Mouse (Mus musculus): ENCODE data around the gene Gatad1.
"Not testable (repeated sequence)": the region's sequence is repeated elsewhere in the genome, so short reads cannot be mapped to it uniquely, and the experiment has no call there.

Gatad1 gene

DNA sequence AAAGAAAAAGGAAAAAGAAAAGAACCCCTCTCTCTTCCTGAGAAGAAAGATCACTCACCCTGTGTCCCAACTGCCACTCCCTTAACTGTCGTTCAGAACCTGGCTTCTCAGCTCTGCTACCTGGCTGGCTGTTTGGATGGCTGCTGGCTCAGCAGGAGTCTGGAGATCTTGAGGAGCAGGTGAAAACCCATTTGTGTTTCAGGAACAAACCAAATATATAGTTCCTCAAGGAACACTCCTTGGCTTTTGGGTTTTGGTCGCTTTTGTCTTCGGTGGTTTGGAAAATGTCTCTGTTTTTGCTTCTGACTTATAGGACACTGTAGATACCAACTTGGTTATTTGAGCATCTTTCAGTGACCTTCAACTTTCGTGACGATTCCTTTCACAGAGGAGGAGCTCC lies at the start of gene Gatad1:
Gene Gatad1 (minus strand): TSS at position 101 of the 400 bp plus-strand sequence.
- no peak for DNase-seq (ENCODE audit: low spot score in 2 of 2)

GRCm38 (mm10) chr5:3702180-3702579 lies 45.2 kb upstream of the Gatad1 start:
- DNase-seq (ENCODE audit: low spot score in 2 of 2), result no peak

GRCm38 (mm10) chr5:3700025-3700424 lies 43.0 kb upstream of the Gatad1 start:
- DNase-seq (ENCODE audit: low spot score in 2 of 2), result no peak

DNA sequence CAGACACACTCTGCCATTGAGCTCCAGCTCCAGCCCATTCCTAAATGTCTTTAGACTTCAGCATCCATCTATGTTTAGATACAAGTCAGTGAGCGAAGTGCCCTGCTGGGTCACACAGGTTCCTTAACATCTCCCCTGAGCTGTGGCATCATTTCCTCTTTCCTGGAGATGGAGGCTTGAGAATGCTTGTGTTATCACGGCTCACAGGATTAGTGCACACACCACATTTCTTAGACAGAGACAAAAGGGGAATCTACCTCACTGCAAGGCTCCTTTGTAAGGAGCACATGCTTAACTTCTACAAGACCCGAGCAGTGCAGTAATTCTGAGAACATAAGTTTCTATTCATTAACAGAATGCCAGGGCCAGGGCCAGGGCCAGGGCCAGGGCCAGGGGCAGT lies 39.0 kb upstream of the Gatad1 start:
- DNase-seq (ENCODE audit: low spot score in 2 of 2), result peak in 1 of 2 experiments; percentile 13

- peak in 1 of 2 experiments; percentile 19 for DNase-seq (ENCODE audit: low spot score in 2 of 2)
Observed at GRCm38 (mm10) chr5:3695191-3695590, 38.2 kb upstream of the Gatad1 start.

DNA sequence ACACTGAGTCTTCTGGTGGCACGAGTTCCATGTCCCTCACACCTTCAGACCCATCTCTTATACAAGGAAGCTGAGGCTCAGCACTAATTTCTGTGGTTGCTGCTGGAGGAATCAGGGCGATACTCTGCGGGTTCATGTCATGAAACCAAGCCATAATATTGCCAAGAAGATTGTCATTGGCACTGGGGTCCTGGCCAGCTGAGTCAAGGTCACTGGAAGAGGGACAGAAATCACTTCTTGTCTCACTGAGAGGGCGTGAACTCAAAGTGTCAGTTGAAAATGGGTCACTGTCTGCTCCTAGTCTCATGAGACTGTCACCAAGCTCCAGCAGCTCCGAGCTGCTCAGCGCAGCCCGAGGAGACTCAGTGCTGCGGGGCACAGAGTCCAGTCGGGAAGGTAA lies 36.0 kb upstream of the Gatad1 start:
- no peak for DNase-seq (ENCODE audit: low spot score in 2 of 2)

GRCm38 (mm10) chr5:3691283-3691682 lies 34.3 kb upstream of the Gatad1 start:
- DNase-seq (ENCODE audit: low spot score in 2 of 2), result no peak

DNA sequence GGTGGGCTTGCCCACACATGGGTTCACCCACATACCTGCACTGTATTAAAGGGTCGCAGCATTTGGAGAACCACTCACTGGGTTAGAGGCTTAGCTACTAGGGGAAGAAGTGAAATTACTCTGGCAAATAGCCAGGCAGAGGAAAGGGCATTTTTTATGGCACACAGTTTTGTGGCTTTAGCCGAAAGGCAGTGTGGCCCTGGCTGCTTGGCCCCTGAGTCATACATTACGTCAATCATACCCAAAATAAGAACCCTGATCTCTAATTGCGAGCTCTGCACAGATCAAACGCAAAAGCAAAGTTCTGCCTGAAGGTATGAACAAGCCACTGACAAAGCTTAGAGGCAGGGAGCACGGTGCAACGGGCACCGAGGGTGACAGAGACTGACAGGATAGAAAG lies 31.3 kb upstream of the Gatad1 start:
- no peak for DNase-seq (ENCODE audit: low spot score in 2 of 2)

- DNase-seq (ENCODE audit: low spot score in 2 of 2), result no peak
Observed at GRCm38 (mm10) chr5:3669938-3670554, 13.1 kb upstream of the Gatad1 start.

GRCm38 (mm10) chr5:3666585-3666984 lies 9.6 kb upstream of the Gatad1 start:
- no peak for DNase-seq (ENCODE audit: low spot score in 2 of 2)

GRCm38 (mm10) chr5:3665225-3665624 lies 8.2 kb upstream of the Gatad1 start:
- no peak for DNase-seq (ENCODE audit: low spot score in 2 of 2)

DNA sequence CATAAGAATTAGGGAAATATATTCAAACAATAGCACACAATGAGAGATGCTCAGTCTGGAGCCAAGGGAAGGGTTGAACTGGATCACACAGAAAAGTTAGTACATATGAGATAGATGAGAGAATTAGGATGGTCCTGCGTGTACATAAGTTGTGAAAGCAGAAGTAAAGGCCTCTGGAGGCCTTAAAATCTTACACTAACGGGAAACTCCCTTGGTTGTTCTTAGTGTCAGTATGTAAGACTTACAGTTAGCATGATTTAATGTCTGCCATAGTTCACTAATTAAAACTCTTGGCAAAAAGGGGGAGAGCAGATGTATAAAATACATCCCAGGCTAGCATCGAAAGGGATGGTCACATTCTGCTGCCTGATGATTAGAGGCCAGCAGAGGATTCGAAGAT lies 3.2 kb downstream of the Gatad1 start:
- DNase-seq (ENCODE audit: low spot score in 2 of 2), result no peak

DNA sequence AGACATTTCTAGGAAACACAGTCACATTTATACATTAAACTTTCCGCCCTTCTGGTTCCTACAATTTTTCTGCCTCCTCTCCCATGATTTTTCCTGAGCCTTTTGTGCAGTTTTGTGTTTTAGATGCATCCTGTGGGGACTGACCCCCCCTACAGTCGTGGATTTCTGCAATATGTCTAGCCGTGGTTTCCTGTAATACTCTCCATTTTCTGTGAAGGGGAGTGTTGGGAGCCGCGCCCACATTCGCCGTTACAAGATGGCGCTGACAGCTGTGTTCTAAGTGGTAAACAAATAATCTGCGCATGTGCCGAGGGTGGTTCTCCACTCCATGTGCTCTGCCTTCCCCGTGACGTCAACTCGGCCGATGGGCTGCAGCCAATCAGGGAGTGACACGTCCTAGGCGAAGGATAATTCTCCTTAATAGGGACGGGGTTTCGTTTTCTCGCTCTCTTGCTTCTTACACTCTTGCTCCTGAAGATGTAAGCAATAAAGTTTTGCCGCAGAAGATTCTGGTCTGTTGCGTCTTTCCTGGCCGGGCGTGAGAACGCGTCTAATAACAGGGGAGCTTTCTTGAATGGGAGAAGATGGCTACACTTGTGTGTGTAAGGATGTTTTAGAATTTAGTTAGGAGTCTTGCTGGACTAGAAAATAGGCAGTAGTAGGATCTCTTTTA lies 3.9 kb downstream of the Gatad1 start:
- not testable (repeated sequence) for DNase-seq (ENCODE audit: low spot score in 2 of 2)

GRCm38 (mm10) chr5:3651621-3652020 lies 5.4 kb downstream of the Gatad1 start:
- no peak for DNase-seq (ENCODE audit: low spot score in 2 of 2)

DNA sequence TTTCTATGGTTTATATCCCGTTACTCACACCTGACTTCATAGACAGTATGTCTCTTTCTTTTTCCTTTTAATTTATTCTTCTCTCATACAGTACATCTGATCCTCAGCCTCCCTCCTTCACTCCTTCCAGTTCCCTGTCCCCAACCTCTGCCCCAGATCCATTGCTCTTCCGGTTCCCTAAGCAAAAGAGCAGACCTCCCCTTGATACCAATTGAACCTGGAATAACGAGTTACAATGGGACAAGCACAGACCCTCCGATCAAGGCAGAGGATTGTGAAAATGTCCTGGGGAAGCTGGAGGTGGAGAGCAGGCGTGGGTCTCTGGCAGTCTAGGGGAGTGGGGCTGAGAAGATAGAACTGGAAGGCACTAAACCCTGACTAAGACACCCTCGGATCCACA lies 6.1 kb downstream of the Gatad1 start, which contains the start of gene Tmbim7:
Gene Tmbim7 (plus strand): TSS at position 301 of the 400 bp plus-strand sequence.
- DNase-seq (ENCODE audit: low spot score in 2 of 2), result no peak

DNA sequence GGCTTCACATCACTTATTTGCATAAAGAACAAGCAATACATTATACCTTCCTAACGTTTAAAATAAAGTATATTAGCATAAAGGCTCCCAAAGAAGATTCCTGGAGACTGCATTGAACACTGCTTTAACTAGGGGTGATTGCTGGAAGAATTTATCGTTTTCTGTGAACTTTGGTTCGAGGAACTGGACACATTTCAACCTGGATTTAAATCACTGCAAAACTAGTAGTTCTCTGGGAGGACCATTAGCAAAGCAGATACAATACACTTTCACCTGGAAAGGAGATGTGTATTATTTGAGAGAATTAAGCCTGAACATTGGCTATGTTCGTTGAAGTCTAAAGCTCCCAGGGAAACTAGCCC lies 8.2 kb downstream of the Gatad1 start:
- no peak for DNase-seq (ENCODE audit: low spot score in 2 of 2)

- no peak for DNase-seq (ENCODE audit: low spot score in 2 of 2)
Observed at GRCm38 (mm10) chr5:3648206-3648848, 8.7 kb downstream of the Gatad1 start.

DNA sequence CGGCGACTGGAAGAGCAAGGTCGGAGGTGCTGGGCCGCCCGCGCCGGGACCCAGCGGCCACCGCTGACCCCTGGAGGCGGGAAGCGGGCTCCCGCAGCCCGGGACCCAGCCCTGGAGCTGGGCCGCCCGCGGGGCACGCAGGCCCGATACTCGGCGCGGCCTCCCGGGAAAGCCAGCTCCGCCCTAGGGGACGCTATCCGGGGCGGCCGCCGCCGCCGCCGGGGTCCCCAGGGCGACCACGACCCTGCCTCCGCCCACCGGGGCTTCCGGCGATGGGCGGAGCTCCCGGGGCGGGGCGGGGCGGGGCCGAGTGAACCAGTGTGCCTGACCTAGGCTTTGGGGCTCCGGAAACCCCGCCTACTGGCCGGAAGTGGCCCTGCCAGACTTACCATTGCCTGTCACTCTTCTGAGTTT lies 9.3 kb downstream of the Gatad1 start:
- peak; percentile 90 to 91 for DNase-seq (ENCODE audit: low spot score in 2 of 2)

DNA sequence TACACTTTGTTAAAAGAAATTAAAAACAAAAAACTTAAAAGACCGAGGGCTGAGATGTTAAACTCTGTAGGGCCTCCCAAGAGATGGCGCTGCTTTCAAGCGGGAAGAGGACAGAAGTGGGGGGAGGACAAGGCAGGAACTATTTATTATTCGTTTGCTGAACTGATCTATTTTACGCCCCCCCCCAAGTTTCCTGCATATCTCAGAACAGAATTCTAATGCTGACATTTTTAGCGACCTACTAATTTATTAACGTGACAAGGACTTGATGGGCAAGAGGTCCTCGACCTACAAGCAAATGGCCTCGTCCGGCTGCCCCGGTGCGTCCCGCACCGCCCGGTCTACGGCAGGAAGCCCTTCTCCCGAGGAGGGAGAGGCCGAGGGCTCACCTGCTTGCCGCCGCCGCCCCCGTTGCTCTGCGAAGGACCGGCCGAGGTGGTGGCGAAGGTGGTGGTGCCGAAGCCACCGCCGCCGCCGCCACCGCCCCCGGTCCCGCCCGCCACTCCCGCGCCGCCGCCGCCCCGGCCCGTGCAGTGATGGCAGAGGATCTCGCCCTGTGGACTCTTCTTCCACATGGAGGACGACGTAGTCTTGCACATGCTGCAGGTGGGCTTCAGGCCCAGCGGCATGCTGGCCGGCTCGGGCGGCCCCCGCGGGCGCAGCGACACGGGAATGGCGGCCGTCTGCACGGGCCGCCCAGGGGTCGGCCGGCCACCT lies 9.8 kb downstream of the Gatad1 start:
- peak; percentile 68 to 75 for DNase-seq (ENCODE audit: low spot score in 2 of 2)

DNA sequence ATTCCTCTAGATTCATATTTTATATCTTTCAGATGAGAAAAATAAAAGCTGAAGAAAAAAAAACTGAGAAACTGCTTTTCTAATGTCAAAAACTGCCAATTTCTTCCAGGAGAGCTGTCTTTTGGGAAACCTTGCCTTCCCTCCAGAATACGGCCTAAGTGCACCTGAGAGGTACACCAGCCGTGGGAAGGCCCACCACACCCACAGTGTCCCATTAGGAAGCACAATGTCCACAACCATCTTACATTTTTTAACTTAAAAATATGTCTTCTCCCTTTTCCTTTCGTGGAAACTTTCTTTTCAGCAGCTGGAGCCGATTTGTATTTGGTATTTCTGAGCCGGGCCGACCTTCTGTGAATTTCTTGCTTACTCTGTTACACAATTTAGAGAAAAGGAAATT lies 10.4 kb downstream of the Gatad1 start:
- no peak for DNase-seq (ENCODE audit: low spot score in 2 of 2)

DNA sequence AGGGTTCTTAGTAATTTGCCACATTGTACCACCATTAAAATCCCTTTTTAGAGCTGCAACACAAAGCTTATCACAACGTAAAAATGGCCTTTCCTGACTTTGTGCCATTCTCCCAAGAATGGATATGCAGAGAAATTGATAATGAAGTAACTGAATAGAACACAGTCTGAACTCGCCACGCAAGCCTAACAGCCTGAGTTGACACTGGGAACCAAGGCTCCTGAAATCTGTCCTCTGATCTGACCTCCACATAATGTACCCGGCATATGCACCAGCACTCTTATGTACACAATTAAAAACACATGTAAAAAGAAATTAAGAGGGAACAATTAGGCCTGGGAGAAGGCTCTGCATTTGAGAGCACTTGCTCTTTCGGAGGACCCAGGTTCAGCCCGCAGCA lies 11.7 kb downstream of the Gatad1 start:
- DNase-seq (ENCODE audit: low spot score in 2 of 2), result no peak

DNA sequence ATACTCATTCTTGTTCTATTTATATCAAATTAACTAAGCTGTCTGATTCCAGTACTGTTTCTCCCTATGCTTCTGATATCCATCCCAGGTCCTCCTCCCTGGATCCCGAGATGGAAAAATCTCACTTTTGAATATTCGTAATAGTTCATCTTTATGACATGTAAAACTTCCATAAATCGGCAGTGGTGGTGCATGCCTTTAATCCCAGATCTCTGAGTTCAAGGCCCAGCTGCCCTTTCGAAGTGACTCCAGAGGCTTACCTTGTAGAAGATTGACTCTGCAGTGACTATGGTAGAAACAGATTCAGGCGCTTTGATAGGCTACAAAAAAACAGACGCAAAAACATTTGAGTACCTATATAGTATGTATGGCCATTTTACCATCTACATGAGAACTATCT lies 12.4 kb downstream of the Gatad1 start:
- DNase-seq (ENCODE audit: low spot score in 2 of 2), result no peak
